Mouse (Mus musculus): Measurements from ENCODE around the gene Odf3b.

Gene Odf3b

DNA sequence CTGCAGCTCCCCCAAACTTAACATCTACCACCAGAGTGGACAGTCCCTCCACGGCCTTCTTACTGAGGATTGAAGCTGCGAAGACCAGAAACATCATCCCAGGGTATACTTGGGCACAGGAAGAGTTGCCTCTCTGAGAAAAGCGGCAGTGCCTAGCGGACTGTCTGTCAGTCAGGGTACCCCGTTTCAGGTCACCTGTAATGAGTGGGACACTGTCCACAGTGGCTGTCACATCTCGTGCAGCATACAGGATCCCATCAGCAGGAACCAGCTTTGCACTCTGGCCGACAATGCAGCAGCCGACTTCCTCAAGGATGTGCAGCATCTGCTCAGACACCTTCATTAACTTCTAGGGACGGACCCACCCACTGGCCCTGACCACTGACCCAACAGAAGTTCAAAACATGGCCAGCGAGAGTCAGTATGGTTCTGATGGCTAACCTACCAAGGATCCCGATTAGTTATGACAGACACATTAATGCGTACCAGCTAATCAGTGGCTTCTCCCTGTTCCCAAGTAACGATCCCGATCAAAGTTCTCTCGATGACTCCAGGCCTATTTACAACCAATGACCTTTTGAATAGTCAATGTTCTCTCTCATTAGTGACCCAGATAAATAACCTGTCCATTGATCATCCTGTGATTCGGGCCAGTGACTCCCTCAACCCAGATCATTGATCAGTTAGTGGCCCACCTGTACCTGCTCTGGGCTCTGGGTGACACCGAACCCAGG, 4.1 kb downstream of the Odf3b start:
- DNase-seq (ENCODE audit: low read depth), result no peak

DNA sequence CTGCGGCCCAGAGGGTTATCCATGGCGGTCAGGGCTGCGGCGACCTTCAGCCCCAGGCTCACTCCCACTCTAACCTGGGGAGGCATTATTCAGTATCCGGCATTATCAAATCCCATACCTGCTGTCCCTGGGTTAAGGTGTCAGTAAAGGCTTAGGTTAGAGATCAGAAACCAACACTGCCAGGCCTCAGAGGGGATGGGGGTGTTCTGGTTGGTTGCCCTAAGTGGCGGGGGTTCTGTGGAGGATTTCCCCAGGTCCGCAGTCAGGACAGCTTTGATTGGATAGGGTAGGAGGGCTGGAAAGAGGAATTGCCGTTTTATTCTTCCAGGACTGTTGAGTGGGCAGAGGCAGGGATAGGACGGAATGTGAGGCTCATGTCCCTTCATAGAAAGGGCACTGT, 4.7 kb downstream of the Odf3b start:
- no peak for DNase-seq (ENCODE audit: low read depth)

DNA sequence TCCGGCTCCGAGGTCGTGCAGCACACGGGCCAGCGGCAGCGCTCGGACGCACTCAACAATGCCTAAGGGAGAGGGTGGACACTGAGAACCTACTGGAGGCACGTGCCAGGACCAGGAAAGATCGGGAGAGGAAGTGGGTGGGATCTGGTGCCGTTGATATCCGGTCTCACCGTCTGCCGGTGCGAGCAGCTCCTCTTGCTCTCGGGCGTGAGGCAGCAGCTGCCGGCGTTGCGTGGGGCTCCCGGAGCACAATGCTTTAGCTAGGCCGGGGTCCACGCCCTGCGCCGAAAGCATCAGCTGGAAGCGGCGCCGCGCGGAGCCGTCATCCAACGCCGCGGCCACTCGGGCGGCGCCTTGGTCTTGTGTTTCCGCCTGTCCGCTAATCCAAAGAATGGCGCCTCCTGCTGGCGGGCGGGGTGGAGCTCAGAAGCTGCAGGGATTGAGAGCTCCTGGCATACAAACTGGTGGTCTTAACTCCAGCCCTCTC, 5.3 kb downstream of the Odf3b start, which contains the start of gene Sco2:
TSS of gene Sco2 (minus strand) at position 85 of the 487 bp plus-strand sequence.
- peak; percentile 84 for DNase-seq (ENCODE audit: low read depth)

DNA sequence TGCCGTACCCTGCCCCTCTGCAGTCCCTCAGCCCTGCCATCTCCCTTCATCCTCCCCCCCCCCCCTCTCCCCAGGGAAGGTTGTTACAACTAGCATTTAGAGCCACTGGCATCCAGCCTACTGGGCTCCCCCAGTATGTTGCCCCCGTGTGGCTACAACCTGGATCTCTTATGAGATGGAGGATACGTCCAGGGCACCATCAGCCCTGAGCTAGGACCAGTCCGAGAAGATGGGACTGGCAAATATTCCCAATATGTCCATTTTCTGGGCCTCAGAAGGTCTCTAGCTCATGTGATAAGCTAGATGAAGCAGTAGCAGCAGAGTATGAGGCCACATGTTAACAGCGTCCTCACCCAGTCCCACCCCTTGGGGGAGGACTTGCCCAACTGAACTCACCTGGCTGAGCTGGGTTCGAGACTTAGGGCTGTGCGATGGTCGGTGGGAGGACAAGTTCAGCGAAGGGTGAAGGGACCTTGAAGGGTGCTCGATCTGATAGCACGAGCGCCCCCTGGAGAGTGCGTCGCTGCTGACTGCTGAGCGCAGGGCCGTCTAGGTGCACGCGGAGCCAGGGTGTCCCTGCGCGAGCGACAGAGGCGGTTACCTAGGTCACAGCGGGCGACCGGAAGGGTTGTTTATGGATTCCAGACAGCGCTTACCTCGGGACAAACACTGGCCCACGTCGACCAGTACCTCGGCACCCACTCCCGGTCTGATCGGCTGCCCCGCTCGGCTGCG, 5.9 kb downstream of the Odf3b start:
- peak; percentile 81 for DNase-seq (ENCODE audit: low read depth)

DNA sequence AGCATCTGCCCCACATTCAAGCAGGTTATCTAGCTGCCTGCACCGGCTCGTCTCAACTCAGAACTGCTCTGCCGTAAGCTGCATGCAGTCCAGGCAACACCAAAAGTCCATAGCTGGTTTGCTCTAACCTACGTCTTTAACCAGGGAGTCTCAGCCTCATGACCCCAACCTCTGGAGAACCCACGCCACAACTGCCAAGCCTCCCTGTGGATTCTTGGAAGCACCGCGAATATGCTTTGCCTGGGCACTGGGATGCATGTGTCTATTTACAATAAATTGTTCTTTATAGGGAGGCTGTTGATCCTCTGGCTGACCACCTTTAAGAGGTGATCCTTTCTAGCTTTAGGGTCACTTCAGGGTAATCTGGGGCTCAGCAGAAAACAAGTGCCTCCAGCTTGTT, 6.5 kb downstream of the Odf3b start:
- DNase-seq (ENCODE audit: low read depth), result no peak

DNA sequence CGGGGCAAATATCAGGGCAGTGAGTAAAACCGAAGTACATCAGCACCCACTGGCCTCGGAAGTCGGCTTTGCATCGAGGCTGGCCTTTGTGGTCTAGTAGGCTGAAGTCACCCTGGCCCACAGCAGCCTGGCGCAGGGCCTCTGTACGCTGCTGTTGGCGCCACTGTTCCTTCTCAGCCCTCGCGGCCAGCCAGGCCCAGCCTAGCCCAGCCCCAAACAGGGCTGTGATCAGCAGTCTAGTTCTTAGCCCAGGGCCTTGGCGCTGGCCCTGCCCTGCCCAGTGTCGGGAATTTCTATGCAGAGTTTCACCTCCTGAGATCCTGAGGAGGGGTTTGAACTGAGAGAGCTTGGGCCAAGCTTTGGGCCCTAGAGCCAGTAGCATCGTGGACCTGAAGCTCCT, 7.0 kb downstream of the Odf3b start:
- DNase-seq (ENCODE audit: low read depth), result no peak

DNA sequence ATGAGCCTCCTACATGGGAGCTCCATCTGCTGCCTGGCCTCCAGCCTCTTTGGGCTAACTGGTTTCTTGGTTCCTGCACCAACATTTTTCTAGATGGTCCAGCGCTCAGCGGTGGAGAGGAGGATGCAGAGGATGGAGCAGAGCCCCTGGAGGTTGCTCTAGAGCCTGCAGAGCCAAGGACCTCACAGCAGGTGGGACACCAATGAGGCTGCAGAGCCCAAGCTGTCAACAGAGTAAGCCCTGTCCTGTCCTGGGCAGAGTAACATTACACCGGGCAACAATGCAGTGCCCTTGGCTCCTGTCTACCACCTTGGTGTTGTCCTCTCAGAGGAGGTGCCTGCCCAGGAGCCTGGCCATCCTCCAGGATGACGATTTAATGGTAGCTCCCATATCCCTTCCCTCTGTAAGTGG, 13.9 kb downstream of the Odf3b start:
- DNase-seq (ENCODE audit: low read depth), result no peak

DNA sequence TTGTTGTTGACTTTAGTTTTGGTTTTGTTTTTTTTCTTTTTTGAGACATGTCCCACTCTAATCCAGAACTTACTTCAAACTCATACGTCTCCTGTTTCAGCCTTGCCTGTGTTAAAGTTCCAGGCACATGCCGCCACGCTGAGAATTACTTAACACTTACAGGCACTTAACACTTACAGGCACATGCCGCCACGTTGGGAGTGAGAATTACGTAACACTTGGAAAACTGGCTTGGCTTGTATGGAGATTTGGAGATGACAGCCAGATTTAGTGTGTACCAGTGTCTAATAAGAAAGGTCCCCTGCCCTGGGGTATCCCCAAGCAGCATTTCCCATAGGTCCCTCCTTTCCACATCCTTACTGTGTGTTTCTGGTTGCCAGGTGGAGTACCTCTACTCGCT, 16.0 kb downstream of the Odf3b start:
- no peak for DNase-seq (ENCODE audit: low read depth)

DNA sequence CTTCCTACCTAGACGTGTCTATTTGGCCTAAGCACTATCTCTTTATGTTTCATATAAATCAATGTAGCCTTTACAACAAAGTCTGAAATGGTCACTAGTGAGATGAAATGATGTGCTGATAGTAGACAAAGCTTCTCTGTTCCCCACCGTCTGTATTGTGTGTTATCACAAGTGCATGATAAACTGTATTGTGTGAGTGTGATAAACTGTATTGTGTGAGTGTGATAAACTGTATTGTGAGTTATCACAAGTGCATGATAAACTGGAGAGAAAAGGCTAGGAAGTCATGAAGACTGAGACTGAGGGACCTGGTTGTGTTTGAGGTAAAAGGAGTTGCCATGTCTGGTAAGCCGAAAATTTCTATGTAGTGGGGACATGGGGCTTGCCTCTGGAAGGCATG, 20.3 kb downstream of the Odf3b start:
- no peak for DNase-seq (ENCODE audit: low read depth)

DNA sequence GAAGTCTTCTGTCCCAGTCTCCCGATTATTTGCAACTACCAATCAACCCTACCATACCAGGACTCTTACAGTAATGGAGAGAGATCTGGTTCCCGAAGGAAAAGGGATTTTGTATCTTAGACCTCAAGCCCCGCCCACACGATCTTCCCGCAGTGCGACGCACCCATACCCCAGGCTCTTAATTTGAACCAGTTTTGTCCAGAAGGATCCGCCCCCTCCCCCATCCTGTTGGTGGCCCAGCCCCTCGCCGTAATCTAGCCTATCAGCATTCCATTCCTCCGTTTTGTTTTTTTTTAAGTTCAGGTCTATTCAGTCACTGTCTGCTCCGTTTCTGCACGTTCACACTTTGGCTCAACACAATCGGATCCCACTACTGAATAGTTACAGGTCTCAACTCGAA, 22.7 kb downstream of the Odf3b start:
- DNase-seq (ENCODE audit: low read depth), result peak; percentile 86

DNA sequence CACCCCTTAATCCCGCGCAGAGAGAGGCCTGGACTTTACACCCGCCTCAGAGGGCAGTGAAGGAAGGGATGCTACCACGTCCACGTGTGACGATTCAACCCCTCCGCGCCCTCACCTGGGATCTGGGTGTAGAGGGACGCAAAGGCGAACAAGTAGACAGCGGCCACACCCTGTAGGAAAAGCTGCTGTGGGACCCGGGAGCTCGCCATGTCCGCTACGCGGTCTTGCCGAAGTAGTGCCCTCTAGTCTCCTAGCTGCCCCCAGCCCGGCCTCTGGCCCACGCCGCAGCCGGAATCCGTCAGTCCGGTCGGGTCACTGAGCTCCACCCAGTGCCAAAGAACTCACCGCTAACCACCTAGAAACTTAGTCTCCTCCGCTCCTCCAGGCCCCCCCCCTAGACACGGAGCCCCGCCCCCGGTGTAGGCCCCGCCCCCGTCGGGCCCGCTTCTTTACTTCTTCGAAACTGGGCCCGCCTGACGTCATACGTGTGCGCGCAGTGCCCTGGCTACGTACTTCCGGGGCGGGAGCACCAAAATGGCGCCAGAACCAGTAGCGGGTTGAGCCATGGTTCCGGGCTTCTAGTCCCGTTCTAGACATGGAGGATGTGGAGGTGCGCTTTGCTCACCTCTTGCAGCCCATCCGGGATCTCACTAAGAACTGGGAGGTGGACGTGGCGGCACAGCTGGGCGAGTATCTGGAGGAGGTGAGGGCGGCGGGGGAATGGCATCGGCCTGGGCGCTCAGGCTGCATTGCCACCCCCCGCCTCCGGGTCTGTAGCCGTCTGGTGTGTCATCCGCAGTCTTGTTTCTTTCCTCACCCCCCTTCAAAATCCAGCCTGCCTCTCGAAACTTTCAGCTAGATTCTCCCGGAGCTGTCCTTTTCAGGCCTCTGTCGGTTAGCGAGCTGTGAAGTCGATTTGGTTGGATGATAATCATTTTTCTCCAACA, 23.6 kb downstream of the Odf3b start, which contains the start of the genes Lmf2 and Ncaph2:
TSS of gene Lmf2 (minus strand) at position 419 of the 947 bp plus-strand sequence.
TSS of gene Ncaph2 (plus strand) at position 479 of the 947 bp plus-strand sequence.
- peak; percentile 96 for DNase-seq (ENCODE audit: low read depth)

DNA sequence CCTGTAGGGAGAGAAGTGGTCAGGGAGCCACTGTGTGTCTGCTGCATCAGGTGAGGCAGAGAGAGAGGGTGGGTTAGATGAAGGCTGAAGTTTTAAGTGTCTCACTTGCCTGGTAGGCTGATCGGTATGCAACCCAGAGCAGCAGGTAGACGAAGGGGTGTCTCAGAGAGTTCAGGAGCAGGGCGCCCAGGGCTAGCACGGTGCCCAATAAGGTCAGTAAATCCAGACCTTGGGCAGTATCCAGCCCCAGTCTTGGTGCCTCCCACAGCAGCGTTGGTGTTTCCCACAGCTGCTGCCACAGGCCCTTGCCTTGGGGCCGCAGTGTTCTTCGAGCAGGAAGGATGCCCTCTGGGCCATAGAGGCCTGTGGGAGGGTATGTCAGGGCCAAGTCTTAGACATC, 24.6 kb downstream of the Odf3b start:
- no peak for DNase-seq (ENCODE audit: low read depth)

DNA sequence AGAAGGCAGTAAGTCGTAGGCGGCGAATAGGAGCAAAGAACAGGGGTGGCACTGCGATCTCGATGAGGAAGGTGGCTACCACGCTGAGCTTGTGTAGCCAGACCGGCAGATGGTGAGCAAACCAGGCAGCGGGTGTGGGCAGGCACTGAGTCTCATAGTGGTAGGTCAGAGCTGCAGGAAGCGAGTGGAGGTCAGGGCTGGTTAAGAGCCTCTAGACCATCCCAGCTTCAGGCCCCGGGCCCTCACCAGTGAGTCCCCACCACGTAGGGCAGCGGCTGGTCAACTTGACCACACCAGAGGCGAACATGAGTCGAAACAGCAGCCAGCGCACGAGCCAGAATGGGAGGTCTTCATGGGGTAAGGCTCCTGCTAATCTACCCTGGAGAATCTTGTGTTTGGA, 25.2 kb downstream of the Odf3b start:
- no peak for DNase-seq (ENCODE audit: low read depth)

DNA sequence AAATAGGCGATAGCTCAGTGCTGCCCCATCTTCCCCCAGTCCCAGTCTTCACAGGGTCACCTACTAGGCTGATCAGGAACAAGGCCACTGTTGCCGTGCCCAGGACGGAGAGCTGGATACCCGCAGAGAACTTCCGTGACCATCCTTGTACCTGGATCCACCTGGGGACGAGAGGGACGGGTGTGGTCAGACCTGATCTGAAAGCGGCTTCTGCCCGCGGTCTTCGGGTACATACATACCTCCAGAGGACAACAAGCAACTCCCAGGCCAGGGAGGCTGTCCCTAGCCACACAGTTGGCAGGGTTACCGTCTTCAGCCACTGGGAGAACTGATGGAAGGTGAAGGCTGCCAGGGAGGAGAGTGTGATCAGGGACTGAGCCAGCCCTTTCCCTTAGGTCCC, 26.3 kb downstream of the Odf3b start:
- DNase-seq (ENCODE audit: low read depth), result no peak

DNA sequence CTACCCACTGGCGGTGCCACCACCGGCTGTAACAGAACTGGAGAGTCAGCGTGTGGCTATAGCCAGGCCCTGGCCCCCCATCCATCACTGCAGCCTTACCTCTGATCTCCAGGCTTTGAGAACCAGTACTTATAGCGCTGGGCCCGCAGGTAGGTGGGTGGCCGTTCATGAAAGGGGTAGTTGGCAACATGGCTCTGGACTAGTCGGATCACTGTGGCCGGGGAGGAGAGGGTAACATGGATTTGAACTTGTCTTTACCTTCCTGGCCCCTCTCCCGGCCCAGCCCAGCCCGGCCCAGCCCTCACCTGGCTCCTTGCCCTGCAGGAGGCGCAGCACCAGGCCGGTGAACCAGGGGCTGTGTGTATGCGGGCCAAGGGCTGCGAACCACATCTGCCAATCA, 27.0 kb downstream of the Odf3b start:
- no peak for DNase-seq (ENCODE audit: low read depth)

DNA sequence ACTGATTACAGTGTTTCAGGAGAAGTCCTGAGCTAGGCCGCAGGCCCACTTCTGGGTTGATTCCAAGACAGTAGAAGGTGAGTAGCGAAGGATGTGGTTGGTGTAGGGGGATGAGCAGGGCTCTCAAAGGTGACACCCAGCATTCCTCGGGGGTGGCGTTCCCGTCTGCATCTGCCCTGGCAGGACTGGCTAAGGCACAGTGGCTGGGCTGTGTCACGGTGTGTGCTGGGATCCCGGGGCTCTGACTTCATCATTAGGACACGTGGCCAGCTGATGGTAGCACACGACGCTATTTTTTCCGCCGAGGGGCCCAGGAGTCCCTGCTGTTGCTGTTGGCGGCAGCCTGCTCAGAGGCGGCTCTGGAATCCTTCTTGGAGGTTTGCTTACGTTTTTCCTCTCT, 27.8 kb downstream of the Odf3b start:
- DNase-seq (ENCODE audit: low read depth), result no peak

DNA sequence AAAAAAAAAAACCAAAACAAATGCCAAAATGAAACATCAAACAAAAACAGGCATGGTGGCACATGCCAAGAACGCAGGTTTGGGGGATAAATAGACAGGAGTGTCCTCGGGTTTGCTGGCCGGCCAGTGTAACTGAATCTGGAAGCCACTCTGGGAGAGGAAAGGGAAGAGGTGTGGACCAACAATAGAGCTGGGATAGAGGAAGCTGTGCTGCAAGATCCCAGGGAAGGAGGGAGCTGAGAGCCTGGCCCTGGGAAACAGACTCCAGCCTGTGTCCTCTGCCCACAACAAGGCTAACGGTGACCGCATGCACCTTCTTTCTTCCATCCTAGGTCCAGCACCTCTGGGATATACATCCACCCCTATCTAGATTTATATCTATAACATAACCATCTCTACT, 28.6 kb downstream of the Odf3b start:
- DNase-seq (ENCODE audit: low read depth), result no peak

DNA sequence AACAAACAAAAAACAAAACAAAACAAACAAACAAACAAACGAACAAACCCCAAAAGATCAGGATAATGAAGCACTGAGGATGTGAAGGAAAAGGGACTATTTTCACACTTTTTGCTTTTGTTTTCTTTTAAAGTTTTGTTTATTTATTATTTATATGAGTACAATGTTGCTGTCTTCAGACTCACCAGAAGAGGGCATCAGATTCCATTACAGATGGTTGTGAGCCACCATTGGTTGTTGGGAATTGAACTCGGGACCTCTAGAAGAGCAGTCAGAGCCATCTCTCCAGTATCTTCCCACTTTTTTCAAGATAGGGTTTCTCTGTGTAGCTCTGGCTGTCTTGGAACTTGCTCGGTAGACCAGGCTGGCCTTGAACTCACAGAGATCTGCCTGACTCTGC, 35.8 kb downstream of the Odf3b start:
- DNase-seq (ENCODE audit: low read depth), result no peak

DNA sequence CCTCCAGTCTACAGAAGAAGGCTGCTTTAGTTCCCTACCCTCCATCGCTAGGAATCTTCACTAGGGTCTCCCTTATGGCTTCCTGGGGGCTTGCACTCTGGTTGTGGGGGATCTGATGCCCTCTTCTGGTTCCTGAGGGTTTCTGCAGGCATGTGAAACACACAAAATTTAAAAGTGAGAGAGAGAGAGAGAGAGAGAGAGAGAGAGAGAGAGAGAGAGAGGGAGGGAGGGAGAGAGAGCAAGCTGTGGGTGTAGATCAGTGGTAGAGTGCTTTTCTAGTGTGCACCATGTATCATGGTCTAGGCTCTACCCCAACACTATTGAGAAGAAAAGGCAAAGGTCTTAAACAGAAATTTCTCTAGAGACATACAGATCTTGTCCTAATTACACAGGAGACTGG, 37.4 kb downstream of the Odf3b start:
- DNase-seq (ENCODE audit: low read depth), result no peak

DNA sequence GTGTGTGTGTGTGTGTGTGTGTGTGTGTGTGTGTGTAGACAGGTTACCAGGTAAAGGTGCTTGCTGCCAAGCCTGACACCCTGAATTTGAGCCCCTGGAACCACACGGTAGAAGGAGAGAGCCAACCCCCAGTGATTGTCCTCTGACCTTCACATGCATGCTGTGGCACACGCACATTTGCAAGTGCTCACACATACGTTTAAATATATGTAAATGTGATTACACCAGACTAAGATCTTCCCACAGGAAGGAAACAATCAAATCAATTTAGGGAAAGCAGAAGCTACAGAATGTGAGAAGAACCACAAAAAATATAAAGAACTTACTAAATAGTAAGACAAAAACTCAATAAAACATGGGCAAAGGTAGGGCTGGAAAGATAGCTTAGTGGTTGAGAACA, 38.9 kb downstream of the Odf3b start:
- no peak for DNase-seq (ENCODE audit: low read depth)

DNA sequence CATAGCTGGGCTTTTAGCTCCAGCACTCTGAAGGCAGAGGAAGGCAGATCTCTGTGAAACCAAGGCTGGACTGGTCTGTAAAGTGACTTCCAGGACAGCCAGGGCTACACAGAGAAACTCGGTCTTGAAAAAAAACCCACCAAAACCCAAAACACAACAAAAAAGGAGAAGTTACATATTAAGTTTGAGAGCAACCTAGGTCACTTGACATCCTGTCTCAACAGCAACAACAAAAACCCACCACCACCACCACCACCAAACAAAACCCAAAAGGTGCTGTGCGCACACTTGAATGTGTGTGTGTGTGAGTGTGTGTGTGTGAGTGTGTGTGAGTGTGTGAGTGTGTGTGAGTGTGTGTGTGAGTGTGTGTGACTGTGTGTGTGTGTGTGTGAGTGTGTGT, 39.4 kb downstream of the Odf3b start:
- no peak for DNase-seq (ENCODE audit: low read depth)

DNA sequence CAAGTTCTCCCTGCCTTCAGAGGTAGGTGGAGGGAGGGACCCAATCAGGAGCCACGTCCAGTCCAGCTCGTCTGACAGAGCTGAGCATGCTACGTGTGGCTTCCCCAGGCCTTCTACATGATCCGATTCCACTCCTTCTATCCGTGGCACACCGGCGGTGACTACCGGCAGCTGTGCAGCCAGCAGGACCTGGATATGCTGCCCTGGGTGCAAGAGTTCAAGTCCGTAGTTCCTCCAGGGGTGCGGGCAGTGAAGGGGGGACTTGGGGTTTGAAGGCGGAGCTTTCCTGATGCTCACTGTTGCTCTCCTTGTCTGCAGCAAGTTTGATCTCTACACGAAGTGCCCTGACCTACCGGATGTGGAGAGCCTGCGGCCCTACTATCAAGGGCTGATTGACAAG, 42.7 kb downstream of the Odf3b start:
- no peak for DNase-seq (ENCODE audit: low read depth)

All from c-Kit-positive CD71-negative TER-119-negative erythroid progenitor cells, embryonic 14.5 days (primary cell).